In the genomic region with DNA sequence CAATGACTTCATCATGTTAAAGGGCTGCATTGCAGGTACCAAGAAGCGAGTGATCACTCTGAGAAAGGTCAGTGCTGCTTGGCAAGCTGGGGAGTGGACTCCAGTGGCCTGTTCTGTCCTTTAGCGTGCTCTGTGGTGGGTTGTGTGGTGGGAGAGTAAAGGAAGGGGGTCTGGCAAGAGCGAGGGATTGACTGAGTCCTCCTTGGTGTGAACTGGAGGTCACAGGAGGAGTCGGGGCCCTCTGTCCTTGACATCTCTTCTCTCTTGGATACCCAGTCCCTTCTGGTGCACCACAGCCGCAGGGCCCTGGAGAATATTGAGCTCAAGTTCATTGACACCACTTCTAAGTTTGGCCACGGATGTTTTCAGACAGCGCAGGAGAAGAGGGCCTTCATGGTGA, we compare ENCODE assay signal across 12 mouse cellular contexts. TPM values are rescaled to one million over a fixed set of nuclear protein-coding genes. Genes with fewer than 3 reads are reported as not detected.
DNase-seq lines count a peak whose midpoint lies in the region; ATAC-seq lines count a peak whose summit lies in the region.
"Had no signal": no experiment of that assay in that cellular context is flagged by ENCODE, and none has a peak within 500 bp of the region (broad histone marks: within the 10 kb centered on the region; RNA-seq: fewer than 3 reads in every experiment).

No protein-coding gene starts in this region.

- no peaks in the 10 kb centered on the region for H3K9me3 ChIP-seq in kidney, embryonic 14.5 days (ENCODE audit: control insufficient read depth, low read length)
- H3K9me3 ChIP-seq in embryonic facial prominence, embryonic 10.5 days = no peaks in the 10 kb centered on the region
- H3K9me3 ChIP-seq in intestine, embryonic 15.5 days = no peaks in the 10 kb centered on the region
- no peaks in the 10 kb centered on the region for H3K9me3 ChIP-seq in neural tube, embryonic 13.5 days
- H3K9me3 ChIP-seq: heart, embryonic 15.5 days had no signal

- no peak overlapping the region for H3K4me3 ChIP-seq in kidney, embryonic 14.5 days (ENCODE audit: low read length)
- H3K4me3 ChIP-seq in embryonic facial prominence, embryonic 10.5 days = peak overlapping the region; percentile 79; the same call in 1 of the 2 replicates
- no peak overlapping the region for H3K4me3 ChIP-seq in intestine, embryonic 15.5 days (replicated peaks)
- H3K4me3 ChIP-seq in neural tube, embryonic 13.5 days = 0 out of 2 replicates have a peak overlapping the region, but pooled peaks have one; percentile 55

- H3K27ac ChIP-seq in kidney, embryonic 14.5 days (ENCODE audit: low read depth, low read length) = no peak overlapping the region
- H3K27ac ChIP-seq in embryonic facial prominence, embryonic 10.5 days (replicated peaks) = no peak overlapping the region
- peak overlapping the region; percentile 54; the same call in 1 of the 2 replicates for H3K27ac ChIP-seq in intestine, embryonic 15.5 days
- no peak overlapping the region for H3K27ac ChIP-seq in neural tube, embryonic 13.5 days (replicated peaks)

- peaks cover 6% of the 10 kb centered on the region; the same call in 1 of the 2 replicates for H3K36me3 ChIP-seq in kidney, embryonic 14.5 days (ENCODE audit: control insufficient read depth, insufficient read depth, low read length)
- H3K36me3 ChIP-seq in embryonic facial prominence, embryonic 10.5 days (replicated peaks) = peaks cover 6% of the 10 kb centered on the region; the same call in 1 of the 2 replicates
- H3K36me3 ChIP-seq in intestine, embryonic 15.5 days = no peaks in the 10 kb centered on the region
- H3K36me3 ChIP-seq in neural tube, embryonic 13.5 days = peaks cover 2% of the 10 kb centered on the region; the same call in 1 of the 2 replicates

- ATAC-seq in kidney, embryonic 14.5 days (ENCODE audit: low FRiP score, low TSS enrichment) = no peak
- ATAC-seq in intestine, embryonic 15.5 days = no peak
- ATAC-seq in neural tube, embryonic 13.5 days (ENCODE audit: low read depth) = no peak

- H3K27me3 ChIP-seq in kidney, embryonic 14.5 days (ENCODE audit: control insufficient read depth, insufficient read depth, low read length) = no peaks in the 10 kb centered on the region
- H3K27me3 ChIP-seq in embryonic facial prominence, embryonic 10.5 days (replicated peaks; ENCODE audit: low read depth, poor library complexity, severe bottlenecking) = peaks cover 15% of the 10 kb centered on the region; the same call in 1 of the 2 replicates
- H3K27me3 ChIP-seq in intestine, embryonic 15.5 days (replicated peaks) = no peaks in the 10 kb centered on the region
- H3K27me3 ChIP-seq in neural tube, embryonic 13.5 days = no peaks in the 10 kb centered on the region; the same call in none of the 2 replicates
- H3K27me3 ChIP-seq: heart, embryonic 15.5 days; Patski had no signal

- H3K4me1 ChIP-seq in kidney, embryonic 14.5 days (ENCODE audit: control insufficient read depth, insufficient read depth, low read length) = peaks cover 7% of the 10 kb centered on the region; the same call in 1 of the 2 replicates
- peaks cover 23% of the 10 kb centered on the region for H3K4me1 ChIP-seq in embryonic facial prominence, embryonic 10.5 days
- peaks cover 14% of the 10 kb centered on the region for H3K4me1 ChIP-seq in intestine, embryonic 15.5 days (replicated peaks)
- H3K4me1 ChIP-seq in neural tube, embryonic 13.5 days (replicated peaks) = peaks cover 22% of the 10 kb centered on the region

- H3K4me2 ChIP-seq in kidney, embryonic 14.5 days (replicated peaks; ENCODE audit: low read depth, low read length) = 0 out of 2 replicates have a peak overlapping the region, but pooled peaks have one; percentile 45
- peak overlapping the region; percentile 61 for H3K4me2 ChIP-seq in intestine, embryonic 15.5 days (replicated peaks)
- H3K4me2 ChIP-seq in neural tube, embryonic 13.5 days = peak overlapping the region; percentile 83

- no peak overlapping the region for H3K9ac ChIP-seq in kidney, embryonic 14.5 days (ENCODE audit: low read depth, low read length)
- H3K9ac ChIP-seq in intestine, embryonic 15.5 days = no peak overlapping the region
- no peak overlapping the region for H3K9ac ChIP-seq in neural tube, embryonic 13.5 days

- DNase-seq in kidney, postnatal 10 days = no peak
- DNase-seq in embryonic facial prominence, embryonic 10.5 days (ENCODE audit: low spot score) = no peak
- no peak for DNase-seq in natural killer cell, adult 2 months (ENCODE audit: low spot score in 2 of 2)
- DNase-seq in cerebellum, adult 8-10 months = no peak
- DNase-seq: lung, postnatal 10 days; thymus, postnatal 36 days had no signal

- 89% methylated on average over 7 of the region's 7 CpGs for WGBS in kidney, embryonic 14.5 days
- WGBS in embryonic facial prominence, embryonic 10.5 days = 87% methylated on average over 7 of the region's 7 CpGs
- WGBS in intestine, embryonic 15.5 days = 82% methylated on average over 7 of the region's 7 CpGs
- 83% methylated on average over 7 of the region's 7 CpGs for WGBS in neural tube, embryonic 13.5 days

RNA-seq across cellular contexts. Expression of gene Msrb1, which starts 1.0 kb away (rescaled TPM):
- 35.2 and 39.0 TPM in 2 replicates for polyA plus RNA-seq in kidney, embryonic 14.5 days (2014; fragmentation: Nextera tagmentation; extraction: Ambion mirVana)
- polyA plus RNA-seq in embryonic facial prominence, embryonic 10.5 days (2016; fragmentation: Nextera tagmentation; extraction: Ambion mirVana) = 21.6 and 24.6 TPM in 2 replicates
- polyA plus RNA-seq in intestine, embryonic 15.5 days (2015; fragmentation: Nextera tagmentation; extraction: Ambion mirVana) = 32.4 and 33.9 TPM in 2 replicates
- polyA plus RNA-seq in neural tube, embryonic 13.5 days (2015; fragmentation: Nextera tagmentation; extraction: Ambion mirVana) = 26.5 and 29.4 TPM in 2 replicates

RNA-seq across cellular contexts. Expression of gene Rpl3l, which starts 7.8 kb away (rescaled TPM):
- not detected in 2 replicates for polyA plus RNA-seq in kidney, embryonic 14.5 days (2014; fragmentation: Nextera tagmentation; extraction: Ambion mirVana)
- polyA plus RNA-seq in embryonic facial prominence, embryonic 10.5 days (2016; fragmentation: Nextera tagmentation; extraction: Ambion mirVana) = not detected in 2 replicates
- polyA plus RNA-seq in intestine, embryonic 15.5 days (2015; fragmentation: Nextera tagmentation; extraction: Ambion mirVana) = not detected in 2 replicates
- not detected in 2 replicates for polyA plus RNA-seq in neural tube, embryonic 13.5 days (2015; fragmentation: Nextera tagmentation; extraction: Ambion mirVana)
- polyA plus RNA-seq: embryonic facial prominence, embryonic 11.5 days had no signal

RNA-seq across cellular contexts. Expression of gene Ndufb10, which starts 11.2 kb away (rescaled TPM):
- 225 and 229 TPM in 2 replicates for polyA plus RNA-seq in kidney, embryonic 14.5 days (2014; fragmentation: Nextera tagmentation; extraction: Ambion mirVana)
- polyA plus RNA-seq in embryonic facial prominence, embryonic 10.5 days (2016; fragmentation: Nextera tagmentation; extraction: Ambion mirVana) = 193 and 199 TPM in 2 replicates
- 303 and 319 TPM in 2 replicates for polyA plus RNA-seq in intestine, embryonic 15.5 days (2015; fragmentation: Nextera tagmentation; extraction: Ambion mirVana)
- polyA plus RNA-seq in neural tube, embryonic 13.5 days (2015; fragmentation: Nextera tagmentation; extraction: Ambion mirVana) = 261 and 273 TPM in 2 replicates

RNA-seq across cellular contexts. Expression of gene Hs3st6, which starts 17.3 kb away (rescaled TPM):
- 32.7 and 35.9 TPM in 2 replicates for polyA plus RNA-seq in kidney, embryonic 14.5 days (2014; fragmentation: Nextera tagmentation; extraction: Ambion mirVana)
- 1.3 and 2.3 TPM in 2 replicates for polyA plus RNA-seq in embryonic facial prominence, embryonic 10.5 days (2016; fragmentation: Nextera tagmentation; extraction: Ambion mirVana)
- 0.78 and 0.81 TPM in 2 replicates for polyA plus RNA-seq in intestine, embryonic 15.5 days (2015; fragmentation: Nextera tagmentation; extraction: Ambion mirVana)
- 0.39 and 0.59 TPM in 2 replicates for polyA plus RNA-seq in neural tube, embryonic 13.5 days (2015; fragmentation: Nextera tagmentation; extraction: Ambion mirVana)

RNA-seq across cellular contexts. Expression of gene Rps2, which starts 17.5 kb away (rescaled TPM):
- polyA plus RNA-seq in kidney, embryonic 14.5 days (2014; fragmentation: Nextera tagmentation; extraction: Ambion mirVana) = 1,741 and 1,827 TPM in 2 replicates
- polyA plus RNA-seq in embryonic facial prominence, embryonic 10.5 days (2016; fragmentation: Nextera tagmentation; extraction: Ambion mirVana) = 1,693 and 1,819 TPM in 2 replicates
- polyA plus RNA-seq in intestine, embryonic 15.5 days (2015; fragmentation: Nextera tagmentation; extraction: Ambion mirVana) = 1,514 and 1,667 TPM in 2 replicates
- 759 and 773 TPM in 2 replicates for polyA plus RNA-seq in neural tube, embryonic 13.5 days (2015; fragmentation: Nextera tagmentation; extraction: Ambion mirVana)

Comparison
In these comparisons a context has a peak if more than half of its experiments do, and no peak if none do; other contexts are left out.
1. H3K4me3 ChIP-seq: peak in embryonic facial prominence, embryonic 10.5 days (single experiment) and neural tube, embryonic 13.5 days (single experiment); none in kidney, embryonic 14.5 days (single experiment) and intestine, embryonic 15.5 days (single experiment).
2. Peak in every context shown above with its lines, with median percentiles within 50 percentile points of each other: H3K4me2 ChIP-seq.